Mouse (Mus musculus): ENCODE measurements around the gene Gm10961. TPM values are rescaled to one million over a fixed set of nuclear protein-coding genes. Genes with fewer than 3 reads are reported as not detected.

Gm10961 gene
- total and polyA plus RNA-seq, 2 experiments, result not detected

DNA sequence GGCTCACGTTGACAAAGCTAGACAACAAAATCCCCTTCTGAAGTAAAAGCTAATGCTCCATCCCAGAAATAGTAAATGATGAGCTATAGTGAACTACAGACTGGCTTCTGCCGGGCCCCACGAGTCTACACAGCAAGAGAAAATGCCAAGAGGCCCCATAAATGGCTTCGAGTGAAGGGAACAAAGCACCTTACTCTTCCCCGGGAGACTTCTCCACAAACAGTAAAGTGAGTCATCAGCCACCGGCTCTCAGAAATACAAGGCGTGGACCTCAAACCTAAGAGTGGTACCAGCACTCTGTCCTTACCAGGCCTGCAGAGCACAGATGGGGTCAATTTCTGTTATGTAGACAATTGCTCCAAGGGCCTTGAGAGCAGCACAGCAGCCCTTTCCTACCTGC is 37.7 kb downstream of the Gm10961 start:
- H3K9ac ChIP-seq (ENCODE audit: low read depth, low read length), result no peak overlapping the region
- no peaks in the 10 kb centered on the region for H3K79me2 ChIP-seq (ENCODE audit: control insufficient read depth, insufficient read depth, low read length)
- H3K4me1 ChIP-seq (ENCODE audit: control insufficient read depth, insufficient read depth, low read length), result no peaks in the 10 kb centered on the region
- DNase-seq (ENCODE audit: extremely low read depth, low read depth, low spot score), result no peak
- TF ChIP-seq CTCF (IDR thresholded peaks at IDR 0.05; ENCODE audit: low read depth, low read length) (no peak), POLR2A (IDR thresholded peaks at IDR 0.05; ENCODE audit: extremely low read depth, insufficient read depth, low read length) (no peak)
- WGBS, result 96% methylated on average over 7 of the region's 7 CpGs
- H3K4me3 ChIP-seq (ENCODE audit: insufficient read depth, low read depth, low read length), result no peak overlapping the region
- H3K27me3 ChIP-seq (ENCODE audit: control insufficient read depth, insufficient read depth, low read length), result no peaks in the 10 kb centered on the region
- H3K27ac ChIP-seq (replicated peaks; ENCODE audit: insufficient read depth, low read depth, low read length), result no peak overlapping the region
- H3K36me3 ChIP-seq (ENCODE audit: control insufficient read depth, insufficient read depth, low read length), result peaks cover 84% of the 10 kb centered on the region

DNA sequence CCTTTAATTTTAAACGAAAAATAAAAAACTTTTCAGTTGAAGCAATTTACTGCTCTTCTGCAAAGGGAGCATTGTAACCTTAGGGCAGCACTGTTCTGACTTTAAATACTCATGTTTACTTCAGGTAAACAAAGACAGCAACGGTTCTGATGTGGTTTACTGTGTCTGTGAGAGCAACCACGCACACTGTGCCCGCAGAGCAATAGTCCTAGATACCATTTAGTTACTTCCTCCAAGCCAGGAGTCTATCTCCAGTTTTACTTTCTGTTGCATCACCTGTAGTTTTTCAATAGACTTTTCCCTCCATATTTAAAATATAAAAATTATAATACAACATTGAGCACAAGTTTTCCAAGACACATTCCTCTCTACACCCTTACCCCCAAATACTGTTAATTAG is 39.4 kb downstream of the Gm10961 start:
- H3K9ac ChIP-seq (ENCODE audit: low read depth, low read length), result no peak overlapping the region
- TF ChIP-seq POLR2A (IDR thresholded peaks at IDR 0.05; ENCODE audit: extremely low read depth, insufficient read depth, low read length) (no peak), CTCF (IDR thresholded peaks at IDR 0.05; ENCODE audit: low read depth, low read length) (no peak)
- H3K79me2 ChIP-seq (ENCODE audit: control insufficient read depth, insufficient read depth, low read length), result no peaks in the 10 kb centered on the region
- 35% methylated on average over 4 of the region's 4 CpGs for whole genome bisulfite sequencing
- no peak overlapping the region for H3K4me3 ChIP-seq (ENCODE audit: insufficient read depth, low read depth, low read length)
- DNase-seq (ENCODE audit: extremely low read depth, low read depth, low spot score), result no peak
- H3K27ac ChIP-seq (replicated peaks; ENCODE audit: insufficient read depth, low read depth, low read length), result no peak overlapping the region
- peaks cover 87% of the 10 kb centered on the region for H3K36me3 ChIP-seq (ENCODE audit: control insufficient read depth, insufficient read depth, low read length)
- no peaks in the 10 kb centered on the region for H3K4me1 ChIP-seq (ENCODE audit: control insufficient read depth, insufficient read depth, low read length)
- H3K27me3 ChIP-seq (ENCODE audit: control insufficient read depth, insufficient read depth, low read length), result no peaks in the 10 kb centered on the region

DNA sequence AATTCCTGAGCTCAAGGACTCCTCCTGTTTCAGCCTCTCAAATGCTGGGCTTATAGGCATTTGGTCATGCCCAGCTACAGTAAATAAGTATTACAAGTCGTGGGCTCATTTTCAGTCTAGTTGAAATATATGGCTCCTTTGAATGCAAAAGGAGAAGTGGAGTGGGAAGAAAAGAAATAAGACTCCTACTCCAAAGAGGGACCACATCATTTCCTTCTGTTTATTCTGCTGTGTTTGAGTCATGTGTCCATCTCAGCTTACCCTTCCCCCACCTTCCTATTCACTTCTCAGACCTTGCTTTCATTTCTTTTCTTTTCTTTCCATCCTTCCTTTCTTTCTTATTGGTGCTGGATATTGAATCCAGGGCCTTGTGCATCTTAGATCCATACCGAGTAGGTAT is 40.4 kb downstream of the Gm10961 start:
- no peak for TF ChIP-seq CTCF (IDR thresholded peaks at IDR 0.05; ENCODE audit: low read depth, low read length)
- no peak for TF ChIP-seq POLR2A (IDR thresholded peaks at IDR 0.05; ENCODE audit: extremely low read depth, insufficient read depth, low read length)
- DNase-seq (ENCODE audit: extremely low read depth, low read depth, low spot score), result no peak
- peaks cover 83% of the 10 kb centered on the region for H3K36me3 ChIP-seq (ENCODE audit: control insufficient read depth, insufficient read depth, low read length)
- no peak overlapping the region for H3K4me3 ChIP-seq (ENCODE audit: insufficient read depth, low read depth, low read length)
- WGBS, result 94% methylated on average over 2 of the region's 2 CpGs
- H3K79me2 ChIP-seq (ENCODE audit: control insufficient read depth, insufficient read depth, low read length), result no peaks in the 10 kb centered on the region
- no peaks in the 10 kb centered on the region for H3K27me3 ChIP-seq (ENCODE audit: control insufficient read depth, insufficient read depth, low read length)
- H3K9ac ChIP-seq (ENCODE audit: low read depth, low read length), result no peak overlapping the region
- H3K27ac ChIP-seq (replicated peaks; ENCODE audit: insufficient read depth, low read depth, low read length), result no peak overlapping the region
- H3K4me1 ChIP-seq (ENCODE audit: control insufficient read depth, insufficient read depth, low read length), result no peaks in the 10 kb centered on the region

DNA sequence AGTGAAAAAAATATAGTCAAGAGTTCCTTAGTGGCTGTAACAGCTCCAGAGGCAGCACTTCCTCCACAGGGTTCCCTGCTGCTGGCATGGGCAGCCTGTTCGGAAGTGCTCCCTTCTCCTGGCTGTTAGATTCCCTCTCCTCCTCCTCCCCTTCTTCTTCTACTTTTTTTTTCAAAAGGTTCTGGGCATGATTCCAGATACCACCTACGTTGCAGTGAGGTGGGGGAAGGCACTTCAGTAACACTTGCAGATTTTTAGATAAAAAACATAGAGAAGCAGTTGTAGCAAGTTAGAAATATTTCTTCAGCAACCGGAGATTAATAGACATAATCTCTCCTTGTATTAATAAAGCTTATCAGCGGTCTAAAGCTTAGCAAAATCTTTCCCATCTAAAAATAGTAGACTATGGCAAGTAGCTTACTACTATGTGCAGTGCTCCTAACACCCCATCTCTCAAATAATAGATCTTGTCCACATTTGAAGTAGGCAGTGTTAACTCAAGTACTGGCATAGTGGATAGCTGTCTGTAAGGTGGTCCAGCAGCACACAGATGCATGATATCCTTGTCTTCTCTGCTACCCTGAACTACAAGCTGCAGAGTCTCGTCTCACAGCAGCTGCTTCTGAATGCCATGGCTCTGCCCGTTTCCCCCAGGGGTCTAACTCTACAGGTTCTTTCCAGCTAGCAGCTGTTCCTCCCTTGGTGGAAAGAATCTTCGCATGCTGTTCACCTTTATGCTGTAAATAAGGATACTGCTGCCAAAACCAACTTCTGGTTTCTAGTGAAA is 49.9 kb downstream of the Gm10961 start:
- H3K36me3 ChIP-seq (ENCODE audit: control insufficient read depth, insufficient read depth, low read length), result peaks cover 6% of the 10 kb centered on the region; the same call in 1 of the 2 replicates
- no peak overlapping the region for H3K4me3 ChIP-seq (ENCODE audit: insufficient read depth, low read depth, low read length)
- 43% methylated on average over 7 of the region's 7 CpGs for WGBS
- DNase-seq (ENCODE audit: extremely low read depth, low read depth, low spot score), result no peak
- H3K27me3 ChIP-seq (ENCODE audit: control insufficient read depth, insufficient read depth, low read length), result no peaks in the 10 kb centered on the region
- H3K4me1 ChIP-seq (ENCODE audit: control insufficient read depth, insufficient read depth, low read length), result no peaks in the 10 kb centered on the region; the same call in 1 of the 2 replicates
- H3K27ac ChIP-seq (replicated peaks; ENCODE audit: insufficient read depth, low read depth, low read length), result no peak overlapping the region
- no peak overlapping the region for H3K9ac ChIP-seq (ENCODE audit: low read depth, low read length)
- H3K79me2 ChIP-seq (ENCODE audit: control insufficient read depth, insufficient read depth, low read length), result peaks cover 21% of the 10 kb centered on the region; the same call in 1 of the 2 replicates
- no peak for TF ChIP-seq CTCF (IDR thresholded peaks at IDR 0.05; ENCODE audit: low read depth, low read length)
- TF ChIP-seq POLR2A (IDR thresholded peaks at IDR 0.05; ENCODE audit: extremely low read depth, insufficient read depth, low read length), result no peak

Other genes with a start within 250 kb of the Gm10961 start
- 0.07 TPM in 1 of 2 replicates, not detected in the other for gene Kcnc4, start 171.8 kb upstream of the Gm10961 start, total RNA-seq (2014; rRNA removed)
- 0.05 and 0.06 TPM in 2 replicates for gene Kcnc4, start 171.8 kb upstream of the Gm10961 start, polyA plus RNA-seq (2012; rRNA removed)
- 0.07 TPM in 1 of 2 replicates, not detected in the other for gene Slc6a17, start 113.3 kb upstream of the Gm10961 start, total RNA-seq (2014; rRNA removed)
- gene Slc6a17, start 113.3 kb upstream of the Gm10961 start, polyA plus RNA-seq (2012; rRNA removed), result 0.02 TPM in 1 of 2 replicates, not detected in the other
- not detected in 2 replicates for gene Ubl4b, start 76.2 kb upstream of the Gm10961 start, total RNA-seq (2014; rRNA removed)
- gene Ubl4b, start 76.2 kb upstream of the Gm10961 start, polyA plus RNA-seq (2012; rRNA removed), result not detected in 2 replicates
- not detected in 2 replicates for gene Alx3, start 36.3 kb upstream of the Gm10961 start, total RNA-seq (2014; rRNA removed)
- gene Alx3, start 36.3 kb upstream of the Gm10961 start, polyA plus RNA-seq (2012; rRNA removed), result not detected in 2 replicates
- gene Strip1, start 372 bp downstream of the Gm10961 start, total RNA-seq (2014; rRNA removed), result 6.0 and 7.7 TPM in 2 replicates
- gene Strip1, start 372 bp downstream of the Gm10961 start, polyA plus RNA-seq (2012; rRNA removed), result 17.7 and 23.8 TPM in 2 replicates
- gene Ahcyl1, start 65.2 kb downstream of the Gm10961 start, total RNA-seq (2014; rRNA removed), result 50.2 and 52.9 TPM in 2 replicates
- 40.4 and 42.3 TPM in 2 replicates for gene Ahcyl1, start 65.2 kb downstream of the Gm10961 start, polyA plus RNA-seq (2012; rRNA removed)
- gene Csf1, start 129.1 kb downstream of the Gm10961 start, total RNA-seq (2014; rRNA removed), result 3.0 and 3.3 TPM in 2 replicates
- gene Csf1, start 129.1 kb downstream of the Gm10961 start, polyA plus RNA-seq (2012; rRNA removed), result 4.6 and 6.6 TPM in 2 replicates
- gene Eps8l3, start 245.9 kb downstream of the Gm10961 start, total RNA-seq (2014; rRNA removed), result under 0.01 TPM in 1 of 2 replicates, not detected in the other
- 0.06 and 0.07 TPM in 2 replicates for gene Eps8l3, start 245.9 kb downstream of the Gm10961 start, polyA plus RNA-seq (2012; rRNA removed)

All from liver, adult 2 months (tissue).